In genomic region chr2:9943011-9943410, GRCm38 (mm10) we compare ENCODE assay signal across 26 mouse cellular contexts. TPM values are rescaled to one million over a fixed set of nuclear protein-coding genes. Genes with fewer than 3 reads are reported as not detected.
A peak's percentile ranks its signal among the peaks of the same experiment; 100 is the strongest.
DNase-seq lines count a peak whose midpoint lies in the region; ATAC-seq and TF ChIP-seq lines count a peak whose summit lies in the region.
"Had no signal": no experiment of that assay in that cellular context is flagged by ENCODE, and none has a peak within 500 bp of the region (broad histone marks: within the 10 kb centered on the region; RNA-seq: fewer than 3 reads in every experiment).

No protein-coding gene starts in this region.

- ATAC-seq in kidney, postnatal 0 days (replicated peaks; ENCODE audit: low FRiP score, low read depth), result no peak
- no peak for ATAC-seq in kidney, embryonic 16.5 days (ENCODE audit: low FRiP score, low TSS enrichment)
- ATAC-seq in liver, postnatal 0 days, result no peak
- ATAC-seq in liver, embryonic 12.5 days, result no peak
- no peak for ATAC-seq in stomach, postnatal 0 days (ENCODE audit: low FRiP score, low TSS enrichment)
- ATAC-seq: activated CD4-positive, CD25-positive, alpha-beta regulatory T cell, adult 4 months; forebrain, embryonic 14.5 days; hindbrain, embryonic 16.5 days; inflammation-experienced regulatory T-cells, adult 6 months had no signal

- no peak overlapping the region for H3K27ac ChIP-seq in gastrocnemius, adult 2 months
- H3K27ac ChIP-seq in kidney, postnatal 0 days, result no peak overlapping the region
- no peak overlapping the region for H3K27ac ChIP-seq in kidney, embryonic 16.5 days (ENCODE audit: low read length)
- H3K27ac ChIP-seq in liver, postnatal 0 days (ENCODE audit: low read depth), result no peak overlapping the region
- no peak overlapping the region for H3K27ac ChIP-seq in liver, embryonic 12.5 days
- no peak overlapping the region for H3K27ac ChIP-seq in stomach, postnatal 0 days (replicated peaks)
- H3K27ac ChIP-seq: embryonic facial prominence, embryonic 10.5 days; heart, embryonic 13.5 days; hindbrain, embryonic 12.5 days had no signal

- H3K9ac ChIP-seq in kidney, postnatal 0 days (ENCODE audit: low read depth, low read length), result no peak overlapping the region
- no peak overlapping the region for H3K9ac ChIP-seq in kidney, embryonic 16.5 days (replicated peaks; ENCODE audit: low read length)
- no peak overlapping the region for H3K9ac ChIP-seq in liver, postnatal 0 days (replicated peaks)
- H3K9ac ChIP-seq in liver, embryonic 12.5 days, result no peak overlapping the region
- no peak overlapping the region for H3K9ac ChIP-seq in stomach, postnatal 0 days (ENCODE audit: low read length)
- H3K9ac ChIP-seq: heart, embryonic 13.5 days; hindbrain, embryonic 12.5 days had no signal

- H3K27me3 ChIP-seq in kidney, postnatal 0 days (ENCODE audit: insufficient read depth, low read length), result no peaks in the 10 kb centered on the region
- no peaks in the 10 kb centered on the region for H3K27me3 ChIP-seq in kidney, embryonic 16.5 days (ENCODE audit: insufficient read depth, low read length)
- H3K27me3 ChIP-seq in liver, postnatal 0 days (ENCODE audit: insufficient read depth, low read length), result no peaks in the 10 kb centered on the region
- no peaks in the 10 kb centered on the region for H3K27me3 ChIP-seq in liver, embryonic 12.5 days (replicated peaks)
- H3K27me3 ChIP-seq in stomach, postnatal 0 days (ENCODE audit: control insufficient read depth, insufficient read depth, low read length), result no peaks in the 10 kb centered on the region
- H3K27me3 ChIP-seq: heart, embryonic 13.5 days; hindbrain, embryonic 12.5 days had no signal

- H3K36me3 ChIP-seq in kidney, postnatal 0 days (ENCODE audit: insufficient read depth, low read length), result no peaks in the 10 kb centered on the region
- no peaks in the 10 kb centered on the region; the same call in 1 of the 2 replicates for H3K36me3 ChIP-seq in kidney, embryonic 16.5 days (ENCODE audit: insufficient read depth, low read length)
- H3K36me3 ChIP-seq in liver, postnatal 0 days (replicated peaks; ENCODE audit: insufficient read depth, low read length), result 0 out of 2 replicates have a peak, but pooled peaks cover 4% of the 10 kb centered on the region
- peaks cover 14% of the 10 kb centered on the region for H3K36me3 ChIP-seq in liver, embryonic 12.5 days
- H3K36me3 ChIP-seq in stomach, postnatal 0 days (ENCODE audit: control insufficient read depth, insufficient read depth, low read length), result no peaks in the 10 kb centered on the region
- H3K36me3 ChIP-seq: hindbrain, embryonic 12.5 days had no signal

- no peaks in the 10 kb centered on the region for H3K9me3 ChIP-seq in kidney, postnatal 0 days (replicated peaks; ENCODE audit: low read length)
- no peaks in the 10 kb centered on the region for H3K9me3 ChIP-seq in kidney, embryonic 16.5 days (ENCODE audit: low read length)
- no peaks in the 10 kb centered on the region for H3K9me3 ChIP-seq in liver, postnatal 0 days (ENCODE audit: low read length)
- H3K9me3 ChIP-seq in liver, embryonic 12.5 days (replicated peaks), result no peaks in the 10 kb centered on the region
- no peaks in the 10 kb centered on the region for H3K9me3 ChIP-seq in stomach, postnatal 0 days (ENCODE audit: control insufficient read depth, low read length)
- H3K9me3 ChIP-seq: embryonic facial prominence, embryonic 10.5 days; G1E; heart, embryonic 13.5 days; hindbrain, embryonic 12.5 days had no signal

- H3K4me1 ChIP-seq in kidney, postnatal 0 days (replicated peaks; ENCODE audit: insufficient read depth, low read length), result no peaks in the 10 kb centered on the region
- H3K4me1 ChIP-seq in kidney, embryonic 16.5 days (ENCODE audit: insufficient read depth, low read length), result no peaks in the 10 kb centered on the region
- H3K4me1 ChIP-seq in liver, postnatal 0 days (ENCODE audit: insufficient read depth), result no peaks in the 10 kb centered on the region
- no peaks in the 10 kb centered on the region for H3K4me1 ChIP-seq in liver, embryonic 12.5 days
- H3K4me1 ChIP-seq in stomach, postnatal 0 days (replicated peaks; ENCODE audit: control insufficient read depth, insufficient read depth), result no peaks in the 10 kb centered on the region
- H3K4me1 ChIP-seq: hindbrain, embryonic 12.5 days had no signal

- H3K4me2 ChIP-seq in kidney, postnatal 0 days (ENCODE audit: low read length), result no peak overlapping the region
- no peak overlapping the region for H3K4me2 ChIP-seq in kidney, embryonic 16.5 days (replicated peaks; ENCODE audit: low read depth, low read length)
- no peak overlapping the region for H3K4me2 ChIP-seq in liver, postnatal 0 days (ENCODE audit: low read depth, low read length)
- no peak overlapping the region for H3K4me2 ChIP-seq in liver, embryonic 12.5 days
- H3K4me2 ChIP-seq in stomach, postnatal 0 days (replicated peaks; ENCODE audit: low read depth), result no peak overlapping the region
- H3K4me2 ChIP-seq: heart, embryonic 13.5 days; hindbrain, embryonic 12.5 days had no signal

- H3K4me3 ChIP-seq in gastrocnemius, adult 2 months, result no peak overlapping the region
- H3K4me3 ChIP-seq in kidney, postnatal 0 days (replicated peaks; ENCODE audit: low read depth, low read length), result no peak overlapping the region
- H3K4me3 ChIP-seq in kidney, embryonic 16.5 days (ENCODE audit: low read length), result no peak overlapping the region
- H3K4me3 ChIP-seq in liver, postnatal 0 days (ENCODE audit: low read depth, low read length), result no peak overlapping the region
- no peak overlapping the region for H3K4me3 ChIP-seq in liver, embryonic 12.5 days
- H3K4me3 ChIP-seq in stomach, postnatal 0 days (ENCODE audit: low read depth, low read length), result no peak overlapping the region
- H3K4me3 ChIP-seq: embryonic facial prominence, embryonic 10.5 days; heart, embryonic 13.5 days; hindbrain, embryonic 12.5 days had no signal

- no peak for DNase-seq in gastrocnemius, adult 2 months
- no peak for DNase-seq in gastrocnemius, postnatal 25 days
- no peak for DNase-seq in kidney, postnatal 0 days (ENCODE audit: low spot score)
- no peak for DNase-seq in liver, postnatal 0 days
- DNase-seq in stomach, postnatal 0 days (ENCODE audit: low spot score), result no peak
- DNase-seq in urinary bladder, postnatal 10 days (ENCODE audit: low spot score), result no peak
- DNase-seq: adrenal gland, postnatal 14 days; cerebellum, adult 11-12 months; cerebellum, adult 9-10 months; cerebellum, postnatal 36 days; heart, postnatal 10 days; heart, postnatal 4 days had no signal

- intact Hi-C loops in gastrocnemius, adult 2 months (cut with DNase I), result loop anchor here (5.0 kb wide), 1 partner anchor 64 kb away; no protein-coding TSS in a partner anchor

- WGBS in kidney, postnatal 0 days, result 83% methylated on average over 1 of the region's 1 CpGs
- WGBS in kidney, embryonic 16.5 days, result 71% methylated on average over 1 of the region's 1 CpGs
- 64% methylated on average over 1 of the region's 1 CpGs for WGBS in liver, postnatal 0 days (ENCODE audit: insufficient replicate concordance)
- 74% methylated on average over 1 of the region's 1 CpGs for WGBS in liver, embryonic 12.5 days (ENCODE audit: insufficient replicate concordance)
- WGBS in stomach, postnatal 0 days, result 91% methylated on average over 1 of the region's 1 CpGs

- TF ChIP-seq CTCF in gastrocnemius, adult 2 months (IDR thresholded peaks at IDR 0.05), result peak; percentile 50
- peak; percentile 30 for TF ChIP-seq CTCF in kidney, postnatal 0 days (IDR thresholded peaks at IDR 0.05; ENCODE audit: low read depth)
- TF ChIP-seq CTCF in liver, postnatal 0 days (IDR thresholded peaks at IDR 0.05; ENCODE audit: low read depth), result peak; percentile 38
- peak; percentile 27; the same call in 1 of the 2 replicates for TF ChIP-seq CTCF in stomach, postnatal 0 days (IDR thresholded peaks at IDR 0.05; ENCODE audit: low read depth)

- no peak for TF ChIP-seq EP300 in liver, postnatal 0 days (IDR thresholded peaks at IDR 0.05; ENCODE audit: low read depth)
- no peak for TF ChIP-seq EP300 in stomach, postnatal 0 days (optimal IDR thresholded peaks at IDR 0.05)

RNA-seq across cellular contexts. Expression of gene Gata3, which starts 53.2 kb away (rescaled TPM):
- total RNA-seq in gastrocnemius, adult 2 months (2021), result under 1 TPM; 0.08 to 0.82 TPM
- under 1 TPM; 0.43 to 0.54 TPM for total RNA-seq in gastrocnemius, postnatal 25 days (2021)
- 95.1 and 99.1 TPM in 2 replicates for polyA plus RNA-seq in kidney, postnatal 0 days (2015; fragmentation: Nextera tagmentation; extraction: Ambion mirVana)
- polyA plus RNA-seq in kidney, embryonic 16.5 days (2015; fragmentation: Nextera tagmentation; extraction: Ambion mirVana), result 103 and 117 TPM in 2 replicates
- polyA plus RNA-seq in liver, postnatal 0 days (2015; fragmentation: Nextera tagmentation; extraction: Ambion mirVana), result 1.1 and 1.3 TPM in 2 replicates
- polyA plus RNA-seq in liver, embryonic 12.5 days (2016; fragmentation: Nextera tagmentation; extraction: Ambion mirVana), result 2.0 and 2.1 TPM in 2 replicates
- polyA plus RNA-seq in stomach, postnatal 0 days (2015; fragmentation: Nextera tagmentation; extraction: Ambion mirVana), result 7.5 and 8.9 TPM in 2 replicates

RNA-seq across cellular contexts. Expression of gene 9230102O04Rik, which starts 53.7 kb away (rescaled TPM):
- total RNA-seq in gastrocnemius, adult 2 months (2021), result not detected
- total RNA-seq in gastrocnemius, postnatal 25 days (2021), result not detected
- polyA plus RNA-seq in kidney, postnatal 0 days (2015; fragmentation: Nextera tagmentation; extraction: Ambion mirVana), result 12.5 and 18.7 TPM in 2 replicates
- polyA plus RNA-seq in kidney, embryonic 16.5 days (2015; fragmentation: Nextera tagmentation; extraction: Ambion mirVana), result 6.7 and 7.2 TPM in 2 replicates
- not detected in 2 replicates for polyA plus RNA-seq in liver, postnatal 0 days (2015; fragmentation: Nextera tagmentation; extraction: Ambion mirVana)
- polyA plus RNA-seq in liver, embryonic 12.5 days (2016; fragmentation: Nextera tagmentation; extraction: Ambion mirVana), result 0.37 TPM in 1 of 2 replicates, not detected in the other
- not detected in 2 replicates for polyA plus RNA-seq in stomach, postnatal 0 days (2015; fragmentation: Nextera tagmentation; extraction: Ambion mirVana)
- total RNA-seq: adrenal gland, adult 18-20 months; adrenal gland, postnatal 14 days; gastrocnemius, adult 8-10 months; gastrocnemius, postnatal 4 days; heart, postnatal 10 days; heart, postnatal 4 days had no signal
- polyA plus RNA-seq: embryonic facial prominence, embryonic 10.5 days; embryonic facial prominence, embryonic 14.5 days; heart, embryonic 13.5 days had no signal
